Mouse (Mus musculus): Measurements from ENCODE around the gene Strip1. TPM values are rescaled to one million over a fixed set of nuclear protein-coding genes. Genes with fewer than 3 reads are reported as not detected.
A peak's percentile ranks its signal among the peaks of the same experiment; 100 is the strongest.

Strip1 gene
- polyA plus RNA-seq, 1 experiment from 2014 or later, result 78.1 TPM

GRCm38 (mm10) chr3:107622537-107622936, 9.0 kb downstream of the Strip1 start:
- Histone ChIP-seq H3K9me3 (replicated peaks) (no peaks in the 10 kb centered on the region), H3K36me3 (peaks cover 100% of the 10 kb centered on the region), H3K27ac (no peak overlapping the region), H3K27me3 (ENCODE audit: low read depth, poor library complexity, severe bottlenecking) (no peaks in the 10 kb centered on the region), H3K4me3 (no peak overlapping the region), H3K4me1 (no peaks in the 10 kb centered on the region)
- WGBS, result 98% methylated on average over 7 of the region's 7 CpGs
- DNase-seq (ENCODE audit: low spot score), result no peak

- DNase-seq (ENCODE audit: low spot score), result no peak
- H3K4me3 ChIP-seq, result no peak overlapping the region
These were observed 10.0 kb downstream of the Strip1 start for GRCm38 (mm10) chr3:107621286-107622075.

GRCm38 (mm10) chr3:107619911-107620310, 11.6 kb downstream of the Strip1 start:
- Histone ChIP-seq H3K27ac (no peak overlapping the region), H3K4me3 (no peak overlapping the region), H3K9me3 (replicated peaks) (no peaks in the 10 kb centered on the region), H3K4me1 (no peaks in the 10 kb centered on the region), H3K36me3 (peaks cover 100% of the 10 kb centered on the region), H3K27me3 (ENCODE audit: low read depth, poor library complexity, severe bottlenecking) (no peaks in the 10 kb centered on the region)
- WGBS, result 95% methylated on average over 6 of the region's 6 CpGs
- DNase-seq (ENCODE audit: low spot score), result no peak

More at GRCm38 (mm10) chr3:107621286-107622075, 10.0 kb downstream of the Strip1 start:
- Histone ChIP-seq H3K36me3 (peaks cover 100% of the 10 kb centered on the region), H3K4me1 (no peaks in the 10 kb centered on the region), H3K27ac (no peak overlapping the region), H3K27me3 (ENCODE audit: low read depth, poor library complexity, severe bottlenecking) (no peaks in the 10 kb centered on the region), H3K9me3 (replicated peaks) (no peaks in the 10 kb centered on the region)
- 91% methylated on average over 21 of the region's 21 CpGs for WGBS

GRCm38 (mm10) chr3:107617800-107618199, 13.7 kb downstream of the Strip1 start:
- 94% methylated on average over 3 of the region's 3 CpGs for WGBS

GRCm38 (mm10) chr3:107612902-107613525, 18.5 kb downstream of the Strip1 start:
- Histone ChIP-seq H3K4me1 (peaks cover 12% of the 10 kb centered on the region; the same call in 1 of the 2 replicates), H3K27me3 (ENCODE audit: low read depth, poor library complexity, severe bottlenecking) (peaks cover 3% of the 10 kb centered on the region; the same call in 1 of the 2 replicates), H3K4me3 (no peak overlapping the region), H3K36me3 (peaks cover 79% of the 10 kb centered on the region), H3K27ac (no peak overlapping the region), H3K9me3 (replicated peaks) (no peaks in the 10 kb centered on the region)
- 89% methylated on average over 11 of the region's 11 CpGs for WGBS
- DNase-seq (ENCODE audit: low spot score), result peak; percentile 83

More at GRCm38 (mm10) chr3:107617800-107618199, 13.7 kb downstream of the Strip1 start:
- Histone ChIP-seq H3K27ac (no peak overlapping the region), H3K36me3 (peaks cover 100% of the 10 kb centered on the region), H3K4me1 (no peaks in the 10 kb centered on the region), H3K4me3 (no peak overlapping the region), H3K27me3 (ENCODE audit: low read depth, poor library complexity, severe bottlenecking) (no peaks in the 10 kb centered on the region), H3K9me3 (replicated peaks) (no peaks in the 10 kb centered on the region)
- DNase-seq (ENCODE audit: low spot score), result no peak

- no peak overlapping the region for H3K27ac ChIP-seq
- 63% methylated on average over 4 of the region's 4 CpGs for WGBS
These were observed 20.1 kb downstream of the Strip1 start for GRCm38 (mm10) chr3:107611394-107611793.

GRCm38 (mm10) chr3:107609376-107609775, 22.1 kb downstream of the Strip1 start:
- Histone ChIP-seq H3K27me3 (ENCODE audit: low read depth, poor library complexity, severe bottlenecking) (peaks cover 6% of the 10 kb centered on the region; the same call in 1 of the 2 replicates), H3K4me3 (no peak overlapping the region), H3K4me1 (peaks cover 33% of the 10 kb centered on the region), H3K9me3 (replicated peaks) (no peaks in the 10 kb centered on the region), H3K27ac (no peak overlapping the region), H3K36me3 (peaks cover 43% of the 10 kb centered on the region)
- 68% methylated on average over 3 of the region's 3 CpGs for WGBS
- no peak for DNase-seq (ENCODE audit: low spot score)

More at GRCm38 (mm10) chr3:107611394-107611793, 20.1 kb downstream of the Strip1 start:
- H3K9me3 ChIP-seq (replicated peaks), result no peaks in the 10 kb centered on the region
- no peak overlapping the region for H3K4me3 ChIP-seq
- H3K36me3 ChIP-seq, result peaks cover 63% of the 10 kb centered on the region
- H3K27me3 ChIP-seq (ENCODE audit: low read depth, poor library complexity, severe bottlenecking), result peaks cover 4% of the 10 kb centered on the region; the same call in 1 of the 2 replicates
- DNase-seq (ENCODE audit: low spot score), result no peak
- peaks cover 26% of the 10 kb centered on the region for H3K4me1 ChIP-seq

GRCm38 (mm10) chr3:107608808-107609207, 22.7 kb downstream of the Strip1 start:
- Histone ChIP-seq H3K27ac (no peak overlapping the region), H3K36me3 (peaks cover 43% of the 10 kb centered on the region), H3K4me3 (no peak overlapping the region), H3K9me3 (replicated peaks) (no peaks in the 10 kb centered on the region), H3K4me1 (peaks cover 33% of the 10 kb centered on the region), H3K27me3 (ENCODE audit: low read depth, poor library complexity, severe bottlenecking) (peaks cover 11% of the 10 kb centered on the region; the same call in 1 of the 2 replicates)
- no peak for DNase-seq (ENCODE audit: low spot score)
- 64% methylated on average over 4 of the region's 4 CpGs for WGBS

GRCm38 (mm10) chr3:107607221-107607620, 24.3 kb downstream of the Strip1 start:
- no peak for DNase-seq (ENCODE audit: low spot score)
- no peak overlapping the region for H3K4me3 ChIP-seq
- H3K9me3 ChIP-seq (replicated peaks), result no peaks in the 10 kb centered on the region
- H3K27me3 ChIP-seq (ENCODE audit: low read depth, poor library complexity, severe bottlenecking), result peaks cover 12% of the 10 kb centered on the region; the same call in 1 of the 2 replicates
- peaks cover 33% of the 10 kb centered on the region for H3K4me1 ChIP-seq
- H3K27ac ChIP-seq, result no peak overlapping the region
- 57% methylated on average over 8 of the region's 8 CpGs for WGBS
- peaks cover 35% of the 10 kb centered on the region for H3K36me3 ChIP-seq

- Histone ChIP-seq H3K27me3 (ENCODE audit: low read depth, poor library complexity, severe bottlenecking) (peaks cover 23% of the 10 kb centered on the region), H3K4me1 (peaks cover 35% of the 10 kb centered on the region), H3K27ac (no peak overlapping the region), H3K36me3 (peaks cover 35% of the 10 kb centered on the region), H3K9me3 (replicated peaks) (no peaks in the 10 kb centered on the region), H3K4me3 (no peak overlapping the region)
- 13% methylated on average over 4 of the region's 4 CpGs for WGBS
- peak; percentile 76 for DNase-seq (ENCODE audit: low spot score)
These were observed 26.2 kb downstream of the Strip1 start for GRCm38 (mm10) chr3:107605304-107605703.

GRCm38 (mm10) chr3:107600127-107600526, 31.4 kb downstream of the Strip1 start:
- peaks cover 52% of the 10 kb centered on the region for H3K4me1 ChIP-seq
- H3K4me3 ChIP-seq, result no peak overlapping the region

GRCm38 (mm10) chr3:107597586-107598389, 33.7 kb downstream of the Strip1 start:
- Histone ChIP-seq H3K36me3 (peaks cover 38% of the 10 kb centered on the region), H3K4me1 (peaks cover 76% of the 10 kb centered on the region), H3K9me3 (replicated peaks) (no peaks in the 10 kb centered on the region), H3K4me3 (peak overlapping the region; percentile 75), H3K27me3 (ENCODE audit: low read depth, poor library complexity, severe bottlenecking) (peaks cover 82% of the 10 kb centered on the region), H3K27ac (peak overlapping the region; percentile 96; the same call in 1 of the 2 replicates)
- WGBS, result 5% methylated on average over 22 of the region's 22 CpGs
- DNase-seq (ENCODE audit: low spot score), result peak; percentile 65

More at GRCm38 (mm10) chr3:107600127-107600526, 31.4 kb downstream of the Strip1 start:
- Histone ChIP-seq H3K36me3 (peaks cover 46% of the 10 kb centered on the region), H3K27me3 (ENCODE audit: low read depth, poor library complexity, severe bottlenecking) (peaks cover 69% of the 10 kb centered on the region), H3K9me3 (replicated peaks) (no peaks in the 10 kb centered on the region), H3K27ac (peak overlapping the region; percentile 22; the same call in 1 of the 2 replicates)
- DNase-seq (ENCODE audit: low spot score), result no peak
- 48% methylated on average over 6 of the region's 6 CpGs for WGBS
